Comparison of ENCODE assay signal across 8 mouse cellular contexts in the genomic region with DNA sequence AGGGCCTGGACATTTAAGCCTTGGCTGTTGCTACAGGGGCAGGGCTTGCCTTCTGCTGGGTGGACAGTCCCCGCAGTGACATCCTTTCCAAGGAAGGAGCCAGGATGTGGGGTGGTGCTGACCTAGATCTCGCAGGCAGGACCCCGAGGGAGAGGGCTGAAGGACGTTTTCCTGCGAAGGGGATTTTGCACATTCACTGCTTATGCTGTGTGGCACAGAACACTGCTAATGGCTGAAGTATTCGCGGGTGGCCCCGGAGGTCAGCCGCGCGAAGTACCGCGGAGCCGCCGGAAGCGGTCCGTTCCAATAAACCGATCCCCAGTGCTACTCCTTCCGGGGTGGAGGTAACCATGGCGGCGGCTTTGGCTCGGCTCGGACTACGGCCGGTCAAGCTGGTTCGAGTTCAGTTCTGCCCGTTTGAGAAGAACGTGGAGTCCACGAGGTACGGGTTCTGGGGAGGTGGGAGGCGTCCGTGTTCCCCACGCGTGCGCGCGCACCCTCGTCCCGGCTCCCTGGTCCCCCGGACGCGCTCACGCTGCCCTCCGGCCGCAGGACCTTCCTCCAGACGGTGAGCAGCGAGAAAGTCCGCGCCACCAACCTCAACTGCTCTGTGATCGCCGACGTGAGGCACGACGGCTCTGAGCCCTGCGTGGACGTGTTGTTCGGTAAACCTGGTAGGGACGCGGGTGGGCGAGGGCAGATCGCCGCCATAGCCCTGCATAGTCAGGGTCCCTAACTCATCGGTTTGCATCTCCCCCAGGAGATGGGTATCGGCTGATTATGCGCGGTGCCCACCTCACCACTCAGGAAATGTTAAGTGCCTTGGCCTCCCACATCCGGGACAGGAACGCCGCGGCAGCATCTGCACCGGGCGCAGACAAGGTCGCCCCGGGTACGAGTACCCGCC. TPM values are rescaled to one million over a fixed set of nuclear protein-coding genes. Genes with fewer than 3 reads are reported as not detected.
A peak's percentile ranks its signal among the peaks of the same experiment; 100 is the strongest.
DNase-seq lines count a peak whose midpoint lies in the region; ATAC-seq and TF ChIP-seq lines count a peak whose summit lies in the region.

Gene Mrpl53 (plus strand): TSS at position 279 of the 907 bp plus-strand sequence.

- in situ Hi-C loops in Patski (cut with MboI; ENCODE audit: low pct_unique_long_range_greater_than_20kb) = no loop called here

- DNase-seq in Patski (ENCODE audit: low read depth, low spot score) = no peak
- DNase-seq in cerebellum, postnatal 4 days (ENCODE audit: low spot score in 2 of 2) = peak; percentile 75 to 84
- DNase-seq in gastrocnemius, adult 8-10 months (ENCODE audit: low spot score in 2 of 2) = peak; percentile 65 to 75
- peak; percentile 82 to 84 for DNase-seq in left cerebral cortex, adult 2 months (ENCODE audit: extremely low spot score in 1 of 2, low spot score in 2 of 2)
- peak; percentile 70 for DNase-seq in retina, postnatal 7 days (ENCODE audit: low read depth, low spot score)
- peak; percentile 80 for DNase-seq in thymus, postnatal 4 days

- TF ChIP-seq CTCF in Patski (IDR thresholded peaks at IDR 0.05) = no peak
- no peak; the same call in 1 of the 2 replicates for TF ChIP-seq CTCF in left cerebral cortex, adult 2 months (IDR thresholded peaks at IDR 0.05)

- peak; percentile 49 for ATAC-seq in Patski
- peak; percentile 93 for ATAC-seq in hindbrain, embryonic 16.5 days

- intact Hi-C loops in left cerebral cortex, adult 2 months (cut with DNase I) = loop anchor here (2.0 kb wide), 1 partner anchor 34 kb away; no protein-coding TSS in a partner anchor

- peaks cover 25% of the 10 kb centered on the region; the same call in 1 of the 2 replicates for H3K79me2 ChIP-seq in macrophage (ENCODE audit: inconsistent target)

- H3K27ac ChIP-seq in hindbrain, embryonic 16.5 days (ENCODE audit: low read depth, low read length) = peak within 1 kb of the TSS; percentile 80
- peak within 1 kb of the TSS; percentile 94 for H3K27ac ChIP-seq in left cerebral cortex, adult 2 months
- H3K27ac ChIP-seq in macrophage = peak within 1 kb of the TSS; percentile 65

- peak within 1 kb of the TSS; percentile 94 for H3K4me2 ChIP-seq in hindbrain, embryonic 16.5 days (ENCODE audit: low read length)

- H3K4me3 ChIP-seq in hindbrain, embryonic 16.5 days (ENCODE audit: low read length) = peak within 1 kb of the TSS; percentile 66
- H3K4me3 ChIP-seq in left cerebral cortex, adult 2 months = peak within 1 kb of the TSS; percentile 98
- peak within 1 kb of the TSS; percentile 87 for H3K4me3 ChIP-seq in macrophage (ENCODE audit: inconsistent target)

- peak within 1 kb of the TSS; percentile 95 for H3K9ac ChIP-seq in hindbrain, embryonic 16.5 days (ENCODE audit: low read depth, low read length)

- H3K27me3 ChIP-seq in Patski = no peaks in the 10 kb centered on the region
- H3K27me3 ChIP-seq in hindbrain, embryonic 16.5 days (replicated peaks; ENCODE audit: control insufficient read depth, insufficient read depth, low read length) = no peaks in the 10 kb centered on the region

- no peaks in the 10 kb centered on the region for H3K36me3 ChIP-seq in hindbrain, embryonic 16.5 days (ENCODE audit: control insufficient read depth, insufficient read depth, low read length)
- H3K36me3 ChIP-seq in macrophage (ENCODE audit: inconsistent target) = peaks cover 16% of the 10 kb centered on the region; the same call in 1 of the 2 replicates

- WGBS in hindbrain, embryonic 16.5 days = under 1% methylated on average over 75 of the region's 76 CpGs
- under 1% methylated on average over 61 of the region's 76 CpGs for WGBS in macrophage (ENCODE audit: missing documents)

- CTCF ChIA-PET in Patski (lab: Charles Lee) = interaction anchor here (1.2 to 4.8 kb wide), 3 partner anchors 10 to 112 kb away, joined by 3 to 14 read pairs (median 4); partner anchors contain the start of genes 1700003E16Rik and Wdr54

- POLR2A ChIA-PET in Patski (lab: Charles Lee) = interaction anchor here (1.7 to 1.8 kb wide), 2 partner anchors 10 to 12 kb away, joined by 5 to 8 read pairs; partner anchors contain the start of gene Wbp1

- peaks cover 23% of the 10 kb centered on the region for H3K4me1 ChIP-seq in hindbrain, embryonic 16.5 days (ENCODE audit: control insufficient read depth, insufficient read depth, low read depth, low read length)

- H3K9me3 ChIP-seq in hindbrain, embryonic 16.5 days (ENCODE audit: control insufficient read depth, low read length) = no peaks in the 10 kb centered on the region

RNA-seq across cellular contexts. Expression of gene Mrpl53, which starts in this region (rescaled TPM):
- polyA plus RNA-seq in Patski (2021) (93.4 TPM), macrophage (2018) (18.3 to 47.9 TPM (median 27.0 TPM) in 3 replicates)
- total RNA-seq in gastrocnemius, adult 8-10 months (2022) = 100 to 1,000 TPM; 102 to 112 (median 107) TPM
- 107 and 117 TPM in 2 replicates for polyA plus RNA-seq in hindbrain, embryonic 16.5 days (2015; fragmentation: Nextera tagmentation; extraction: Ambion mirVana)
- total RNA-seq in left cerebral cortex, adult 2 months (2021) = 10 to 100 TPM; 57.5 to 61.7 TPM
- total RNA-seq in macrophage (2018; cell fraction: chromatin; rRNA removed) = 10 to 100 TPM in 18 of 26 experiments, 1 to 10 TPM in 8; 3.6 to 34.6 (median 13.3) TPM
- 10 to 100 TPM; 21.9 to 56.4 (median 37.4) TPM for total RNA-seq in macrophage (2018; cell fraction: cytosol; rRNA removed)
- 10 to 100 TPM; 10.7 to 43.9 (median 24.6) TPM for total RNA-seq in macrophage (2018; cell fraction: nucleus; rRNA removed)
